Mouse (Mus musculus): ENCODE results near the gene Bcl7c. TPM values are rescaled to one million over a fixed set of nuclear protein-coding genes. Genes with fewer than 3 reads are reported as not detected.
"Not testable (repeated sequence)": the region's sequence is repeated elsewhere in the genome, so short reads cannot be mapped to it uniquely, and the experiment has no call there.

The Bcl7c gene
- polyA plus RNA-seq, 1 experiment from 2014 or later = 37.5 TPM

- Histone ChIP-seq H3K27ac (ENCODE audit: low read length) (peak overlapping the region; percentile 98), H3K36me3 (ENCODE audit: control insufficient read depth, insufficient read depth) (peaks cover 24% of the 10 kb centered on the region), H3K4me1 (ENCODE audit: control insufficient read depth, insufficient read depth, low read length) (peaks cover 28% of the 10 kb centered on the region), H3K9ac (ENCODE audit: low read length) (peak overlapping the region; percentile 93), H3K27me3 (ENCODE audit: control insufficient read depth, insufficient read depth, low read length) (no peaks in the 10 kb centered on the region), H3K4me2 (ENCODE audit: low read depth, low read length) (peak overlapping the region; percentile 84), H3K9me3 (replicated peaks; ENCODE audit: control insufficient read depth, low read length) (no peaks in the 10 kb centered on the region), H3K4me3 (ENCODE audit: low read length) (peak overlapping the region; percentile 82)
- WGBS = 1% methylated on average over 5 of the region's 5 CpGs
- ATAC-seq (replicated peaks; ENCODE audit: extremely low read depth, insufficient read depth, low FRiP score) = no peak
Measured at GRCm38 (mm10) chr7:127707957-127708206, 851 bp downstream of the Bcl7c start.

GRCm38 (mm10) chr7:127707045-127707956, 1.4 kb downstream of the Bcl7c start:
- Histone ChIP-seq H3K4me2 (ENCODE audit: low read depth, low read length) (peak overlapping the region; percentile 84), H3K9ac (ENCODE audit: low read length) (peak overlapping the region; percentile 93), H3K9me3 (replicated peaks; ENCODE audit: control insufficient read depth, low read length) (no peaks in the 10 kb centered on the region), H3K27me3 (ENCODE audit: control insufficient read depth, insufficient read depth, low read length) (no peaks in the 10 kb centered on the region), H3K27ac (ENCODE audit: low read length) (peak overlapping the region; percentile 98), H3K4me1 (ENCODE audit: control insufficient read depth, insufficient read depth, low read length) (peaks cover 23% of the 10 kb centered on the region), H3K36me3 (ENCODE audit: control insufficient read depth, insufficient read depth) (peaks cover 25% of the 10 kb centered on the region), H3K4me3 (ENCODE audit: low read length) (peak overlapping the region; percentile 82)
- 31% methylated on average over 22 of the region's 22 CpGs for WGBS
- ATAC-seq (replicated peaks; ENCODE audit: extremely low read depth, insufficient read depth, low FRiP score) = no peak

- Histone ChIP-seq H3K27me3 (ENCODE audit: control insufficient read depth, insufficient read depth, low read length) (no peaks in the 10 kb centered on the region), H3K4me2 (ENCODE audit: low read depth, low read length) (no peak overlapping the region), H3K27ac (ENCODE audit: low read length) (no peak overlapping the region), H3K36me3 (ENCODE audit: control insufficient read depth, insufficient read depth) (peaks cover 25% of the 10 kb centered on the region), H3K4me1 (ENCODE audit: control insufficient read depth, insufficient read depth, low read length) (peaks cover 17% of the 10 kb centered on the region), H3K9me3 (replicated peaks; ENCODE audit: control insufficient read depth, low read length) (no peaks in the 10 kb centered on the region), H3K9ac (ENCODE audit: low read length) (no peak overlapping the region), H3K4me3 (ENCODE audit: low read length) (no peak overlapping the region)
- ATAC-seq (replicated peaks; ENCODE audit: extremely low read depth, insufficient read depth, low FRiP score) = no peak
- 80% methylated on average over 4 of the region's 4 CpGs for WGBS
Measured at GRCm38 (mm10) chr7:127705706-127706105, 3.0 kb downstream of the Bcl7c start.

GRCm38 (mm10) chr7:127704598-127704997, 4.1 kb downstream of the Bcl7c start:
- Histone ChIP-seq H3K4me3 (ENCODE audit: low read length) (no peak overlapping the region), H3K9me3 (replicated peaks; ENCODE audit: control insufficient read depth, low read length) (no peaks in the 10 kb centered on the region), H3K4me2 (ENCODE audit: low read depth, low read length) (no peak overlapping the region), H3K36me3 (ENCODE audit: control insufficient read depth, insufficient read depth) (peaks cover 27% of the 10 kb centered on the region), H3K27me3 (ENCODE audit: control insufficient read depth, insufficient read depth, low read length) (no peaks in the 10 kb centered on the region), H3K9ac (ENCODE audit: low read length) (no peak overlapping the region), H3K27ac (ENCODE audit: low read length) (no peak overlapping the region), H3K4me1 (ENCODE audit: control insufficient read depth, insufficient read depth, low read length) (peaks cover 17% of the 10 kb centered on the region)
- WGBS = 80% methylated on average over 6 of the region's 6 CpGs
- no peak for ATAC-seq (replicated peaks; ENCODE audit: extremely low read depth, insufficient read depth, low FRiP score)

DNA sequence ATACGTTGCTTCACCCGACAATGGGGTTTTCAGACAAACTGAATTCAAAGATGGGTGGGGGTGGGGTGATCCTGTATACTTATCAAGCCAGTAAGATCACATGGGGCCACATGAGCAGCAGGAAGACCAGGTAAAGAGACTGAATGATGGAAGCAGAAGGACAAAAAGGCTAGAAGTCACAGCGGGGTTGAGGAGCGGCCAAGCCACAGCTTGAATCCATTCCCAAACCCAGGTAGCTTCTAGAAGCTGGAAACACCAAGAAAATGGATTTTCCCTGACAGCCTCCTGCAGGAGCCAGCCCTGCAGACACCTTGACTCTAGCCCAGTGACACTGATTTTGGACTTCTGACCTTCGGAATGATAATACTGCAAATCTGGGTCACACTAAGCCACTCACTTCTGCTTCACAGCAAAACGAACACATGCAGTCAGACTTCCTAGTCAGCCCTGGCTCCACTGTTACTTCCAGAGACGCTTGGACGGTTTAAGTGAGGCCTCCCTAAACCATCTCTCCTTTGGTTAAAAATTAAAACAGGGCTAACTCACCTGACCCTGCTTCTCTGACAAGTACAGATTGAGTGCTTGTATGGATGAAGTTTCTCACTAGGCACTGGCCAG, 5.1 kb downstream of the Bcl7c start:
- ATAC-seq (replicated peaks; ENCODE audit: extremely low read depth, insufficient read depth, low FRiP score) = no peak
- peaks cover 11% of the 10 kb centered on the region for H3K4me1 ChIP-seq (ENCODE audit: control insufficient read depth, insufficient read depth, low read length)
- H3K27ac ChIP-seq (ENCODE audit: low read length) = no peak overlapping the region
- no peaks in the 10 kb centered on the region for H3K9me3 ChIP-seq (replicated peaks; ENCODE audit: control insufficient read depth, low read length)
- 91% methylated on average over 8 of the region's 8 CpGs for WGBS
- H3K4me3 ChIP-seq (ENCODE audit: low read length) = no peak overlapping the region
- H3K9ac ChIP-seq (ENCODE audit: low read length) = no peak overlapping the region
- H3K27me3 ChIP-seq (ENCODE audit: control insufficient read depth, insufficient read depth, low read length) = no peaks in the 10 kb centered on the region
- H3K36me3 ChIP-seq (ENCODE audit: control insufficient read depth, insufficient read depth) = peaks cover 27% of the 10 kb centered on the region
- H3K4me2 ChIP-seq (ENCODE audit: low read depth, low read length) = no peak overlapping the region

DNA sequence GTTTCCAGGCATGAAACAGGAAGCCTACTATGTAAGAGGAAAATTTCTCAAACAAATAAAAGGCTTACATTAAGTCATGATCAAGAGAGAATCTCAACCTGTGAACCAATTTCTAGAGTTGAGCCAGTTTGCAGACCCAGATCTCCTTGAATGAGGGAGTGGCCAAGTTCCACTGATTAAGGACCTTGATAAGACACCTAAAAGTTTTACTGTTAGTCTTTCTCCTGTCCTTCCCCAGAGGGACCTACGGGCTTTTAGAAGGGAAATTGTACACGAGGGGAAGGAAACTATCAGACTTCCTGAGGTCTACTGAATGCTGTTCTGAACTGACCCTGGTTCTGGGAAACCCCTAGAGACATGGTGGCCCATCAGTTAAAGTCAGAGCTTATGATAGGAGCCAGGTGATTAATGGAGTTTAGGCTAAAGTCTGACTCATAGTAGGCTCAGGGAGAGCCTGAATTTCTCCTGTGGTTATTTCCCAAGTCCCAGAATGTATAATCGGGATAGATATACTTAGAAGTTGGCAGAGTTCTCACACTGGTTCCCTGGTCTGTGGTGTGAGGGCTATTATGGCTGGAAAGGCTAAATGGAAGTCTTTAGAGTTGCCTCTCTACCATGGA, 7.9 kb downstream of the Bcl7c start:
- Histone ChIP-seq H3K9me3 (replicated peaks; ENCODE audit: control insufficient read depth, low read length) (no peaks in the 10 kb centered on the region), H3K4me1 (ENCODE audit: control insufficient read depth, insufficient read depth, low read length) (no peaks in the 10 kb centered on the region), H3K9ac (ENCODE audit: low read length) (no peak overlapping the region), H3K27me3 (ENCODE audit: control insufficient read depth, insufficient read depth, low read length) (no peaks in the 10 kb centered on the region), H3K4me3 (ENCODE audit: low read length) (no peak overlapping the region), H3K27ac (ENCODE audit: low read length) (no peak overlapping the region), H3K36me3 (ENCODE audit: control insufficient read depth, insufficient read depth) (peaks cover 22% of the 10 kb centered on the region), H3K4me2 (ENCODE audit: low read depth, low read length) (no peak overlapping the region)
- 64% methylated on average over 3 of the region's 3 CpGs for WGBS
- ATAC-seq (replicated peaks; ENCODE audit: extremely low read depth, insufficient read depth, low FRiP score) = no peak

DNA sequence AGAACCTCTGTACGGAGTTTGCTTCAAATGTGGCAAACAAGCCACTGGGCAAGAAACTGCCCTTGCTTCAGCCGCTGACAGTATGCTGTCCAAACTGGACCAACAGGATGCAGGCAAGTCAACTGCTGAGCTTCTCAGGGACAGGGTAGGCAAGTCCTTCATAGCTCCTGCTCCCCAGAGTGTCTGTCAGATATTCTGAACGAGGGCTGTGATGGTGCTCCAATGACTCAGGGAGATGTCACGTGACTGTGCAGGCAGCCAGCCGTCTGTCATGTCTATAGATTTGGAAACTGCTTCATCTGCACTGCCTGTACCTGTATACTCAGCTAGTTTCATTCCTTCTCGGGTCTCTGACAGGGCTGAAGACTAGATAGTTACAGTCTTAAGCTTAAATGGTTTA, 9.7 kb downstream of the Bcl7c start:
- Histone ChIP-seq H3K4me2 (ENCODE audit: low read depth, low read length) (no peak overlapping the region), H3K9ac (ENCODE audit: low read length) (no peak overlapping the region), H3K36me3 (ENCODE audit: control insufficient read depth, insufficient read depth) (peaks cover 14% of the 10 kb centered on the region), H3K4me1 (ENCODE audit: control insufficient read depth, insufficient read depth, low read length) (no peaks in the 10 kb centered on the region), H3K27me3 (ENCODE audit: control insufficient read depth, insufficient read depth, low read length) (no peaks in the 10 kb centered on the region), H3K4me3 (ENCODE audit: low read length) (no peak overlapping the region), H3K27ac (ENCODE audit: low read length) (no peak overlapping the region), H3K9me3 (replicated peaks; ENCODE audit: control insufficient read depth, low read length) (no peaks in the 10 kb centered on the region)
- 68% methylated on average over 6 of the region's 6 CpGs for WGBS
- ATAC-seq (replicated peaks; ENCODE audit: extremely low read depth, insufficient read depth, low FRiP score) = no peak

- not testable (repeated sequence) for H3K4me2 ChIP-seq (ENCODE audit: low read depth, low read length); H3K4me3 ChIP-seq (ENCODE audit: low read length); H3K9ac ChIP-seq (ENCODE audit: low read length); ATAC-seq (replicated peaks; ENCODE audit: extremely low read depth, insufficient read depth, low FRiP score); H3K9me3 ChIP-seq (replicated peaks; ENCODE audit: control insufficient read depth, low read length); H3K27me3 ChIP-seq (ENCODE audit: control insufficient read depth, insufficient read depth, low read length); H3K27ac ChIP-seq (ENCODE audit: low read length); H3K36me3 ChIP-seq (ENCODE audit: control insufficient read depth, insufficient read depth)
- 86% methylated on average over 7 of the region's 7 CpGs for WGBS
- peaks cover 22% of the 10 kb centered on the region for H3K4me1 ChIP-seq (ENCODE audit: control insufficient read depth, insufficient read depth, low read length)
Measured at GRCm38 (mm10) chr7:127693730-127694129, 15.0 kb downstream of the Bcl7c start.

GRCm38 (mm10) chr7:127693290-127693689, 15.4 kb downstream of the Bcl7c start:
- no peak for ATAC-seq (replicated peaks; ENCODE audit: extremely low read depth, insufficient read depth, low FRiP score)
- Histone ChIP-seq H3K36me3 (ENCODE audit: control insufficient read depth, insufficient read depth) (no peaks in the 10 kb centered on the region), H3K4me1 (ENCODE audit: control insufficient read depth, insufficient read depth, low read length) (peaks cover 23% of the 10 kb centered on the region), H3K9ac (ENCODE audit: low read length) (no peak overlapping the region), H3K4me3 (ENCODE audit: low read length) (no peak overlapping the region), H3K27me3 (ENCODE audit: control insufficient read depth, insufficient read depth, low read length) (no peaks in the 10 kb centered on the region), H3K9me3 (replicated peaks; ENCODE audit: control insufficient read depth, low read length) (no peaks in the 10 kb centered on the region), H3K4me2 (ENCODE audit: low read depth, low read length) (no peak overlapping the region), H3K27ac (ENCODE audit: low read length) (no peak overlapping the region)
- 90% methylated on average over 8 of the region's 8 CpGs for WGBS

Measured in heart, embryonic 16.5 days (tissue).